Mouse (Mus musculus) embryonic facial prominence, embryonic 12.5 days (tissue): ENCODE results near the gene Trit1. TPM values are rescaled to one million over a fixed set of nuclear protein-coding genes. Genes with fewer than 3 reads are reported as not detected.

Source experiments
- ATAC-seq: fragments of 200-750 bp; cut with Nextera tagmentation; 2 replicates; pipeline ENCODE4 v1.8.0; 2017; ENCODE audit not compliant: insufficient number of reproducible peaks, insufficient read depth, low FRiP score, low TSS enrichment
- H3K27ac ChIP-seq: fragments of 300-500 bp; sonication (generic); 2 replicates; pipeline ENCODE4 v1.5.1; 2016; ENCODE audit warnings: mild to moderate bottlenecking
- H3K27me3 ChIP-seq: fragments of 300-500 bp; sonication (generic); 2 replicates; pipeline ENCODE4 v1.6.1; 2016; ENCODE audit warnings: mild to moderate bottlenecking, moderate library complexity
- H3K36me3 ChIP-seq: fragments of 300-500 bp; sonication (generic); 2 replicates; pipeline ENCODE4 v1.6.1; 2016; ENCODE audit warnings: mild to moderate bottlenecking
- H3K4me1 ChIP-seq: fragments of 300-500 bp; sonication (generic); 2 replicates; pipeline ENCODE4 v1.6.1; 2016
- H3K4me2 ChIP-seq: fragments of 300-500 bp; sonication (generic); replicated peaks from 2 replicates; pipeline ENCODE4 v1.6.1; 2016; ENCODE audit warnings: mild to moderate bottlenecking, moderate library complexity
- H3K4me3 ChIP-seq: fragments of 300-500 bp; sonication (generic); 2 replicates; pipeline ENCODE4 v1.5.1; 2016; ENCODE audit warnings: mild to moderate bottlenecking
- H3K9ac ChIP-seq: fragments of 300-500 bp; sonication (generic); 2 replicates; pipeline ENCODE4 v1.6.1; 2016; ENCODE audit warnings: mild to moderate bottlenecking, moderate library complexity
- H3K9me3 ChIP-seq: fragments of 300-500 bp; sonication (generic); 2 replicates; pipeline ENCODE4 v1.6.1; 2016; ENCODE audit warnings: mild to moderate bottlenecking, moderate library complexity
- WGBS: fragments of 180-500 bp; shearing (Covaris S2); methylation state at CpG from one replicate; pipeline ENCODE4 v1.1.7; 2016; 5-methylcytosine and 5-hydroxymethylcytosine counted together
- polyA plus RNA-seq: library from polyadenylated mRNA; unstranded; fragments of >200 nt; fragmentation: Nextera tagmentation; extraction: Ambion mirVana; gene quantifications from 2 replicates; pipeline ENCODE4 v1.2.1, GENCODE M21; 2016

The Trit1 gene
- polyA plus RNA-seq, 1 experiment from 2014 or later, result 23.4 TPM

GRCm38 (mm10) chr4:123083323-123083902 is 67.0 kb downstream of the Trit1 start:
- Histone ChIP-seq H3K4me3 (no peak overlapping the region), H3K9ac (no peak overlapping the region), H3K36me3 (no peaks in the 10 kb centered on the region), H3K27ac (no peak overlapping the region), H3K9me3 (no peaks in the 10 kb centered on the region), H3K4me1 (no peaks in the 10 kb centered on the region), H3K27me3 (no peaks in the 10 kb centered on the region), H3K4me2 (no peak overlapping the region)
- WGBS, result 68% methylated on average over 13 of the region's 13 CpGs
- no peak for ATAC-seq

GRCm38 (mm10) chr4:123085290-123085689 is 68.9 kb downstream of the Trit1 start:
- H3K36me3 ChIP-seq, result no peaks in the 10 kb centered on the region
- H3K9me3 ChIP-seq, result no peaks in the 10 kb centered on the region
- no peaks in the 10 kb centered on the region for H3K4me1 ChIP-seq
- no peaks in the 10 kb centered on the region for H3K27me3 ChIP-seq
- no peak overlapping the region for H3K27ac ChIP-seq
- no peak overlapping the region for H3K4me3 ChIP-seq
- no peak overlapping the region for H3K9ac ChIP-seq
- no peak overlapping the region for H3K4me2 ChIP-seq
- 76% methylated on average over 2 of the region's 2 CpGs for WGBS
- no peak for ATAC-seq

GRCm38 (mm10) chr4:123086381-123086780 is 70.0 kb downstream of the Trit1 start:
- H3K4me3 ChIP-seq, result no peak overlapping the region
- no peaks in the 10 kb centered on the region for H3K4me1 ChIP-seq
- H3K36me3 ChIP-seq, result no peaks in the 10 kb centered on the region
- no peak overlapping the region for H3K4me2 ChIP-seq
- no peak overlapping the region for H3K27ac ChIP-seq
- H3K27me3 ChIP-seq, result no peaks in the 10 kb centered on the region
- WGBS, result 84% methylated on average over 4 of the region's 4 CpGs
- no peak for ATAC-seq
- H3K9ac ChIP-seq, result no peak overlapping the region
- H3K9me3 ChIP-seq, result no peaks in the 10 kb centered on the region

GRCm38 (mm10) chr4:123092621-123093020 is 76.2 kb downstream of the Trit1 start:
- Histone ChIP-seq H3K27ac (no peak overlapping the region), H3K4me2 (no peak overlapping the region), H3K9me3 (no peaks in the 10 kb centered on the region), H3K9ac (no peak overlapping the region), H3K4me3 (no peak overlapping the region), H3K27me3 (no peaks in the 10 kb centered on the region), H3K36me3 (no peaks in the 10 kb centered on the region), H3K4me1 (peaks cover 6% of the 10 kb centered on the region)
- 67% methylated on average over 5 of the region's 5 CpGs for WGBS
- ATAC-seq, result no peak

- Histone ChIP-seq H3K4me2 (peak overlapping the region; percentile 27), H3K27me3 (no peaks in the 10 kb centered on the region), H3K4me3 (no peak overlapping the region), H3K27ac (0 out of 2 replicates have a peak overlapping the region, but pooled peaks have one; percentile 30), H3K9me3 (no peaks in the 10 kb centered on the region), H3K4me1 (peaks cover 6% of the 10 kb centered on the region), H3K36me3 (no peaks in the 10 kb centered on the region), H3K9ac (no peak overlapping the region)
- 40% methylated on average over 17 of the region's 17 CpGs for WGBS
- ATAC-seq, result peak; percentile 70
Observed at GRCm38 (mm10) chr4:123093064-123093776, 76.8 kb downstream of the Trit1 start.

- no peaks in the 10 kb centered on the region for H3K9me3 ChIP-seq
- no peaks in the 10 kb centered on the region for H3K36me3 ChIP-seq
- peaks cover 6% of the 10 kb centered on the region for H3K4me1 ChIP-seq
- H3K4me3 ChIP-seq, result no peak overlapping the region
- H3K9ac ChIP-seq, result no peak overlapping the region
- 0 out of 2 replicates have a peak overlapping the region, but pooled peaks have one; percentile 30 for H3K27ac ChIP-seq
- no peaks in the 10 kb centered on the region for H3K27me3 ChIP-seq
- 48% methylated on average over 8 of the region's 9 CpGs for WGBS
- H3K4me2 ChIP-seq, result no peak overlapping the region
- no peak for ATAC-seq
Observed at GRCm38 (mm10) chr4:123093869-123094268, 77.5 kb downstream of the Trit1 start.

Other genes with a start within 250 kb of the Trit1 start
- 66.0 and 67.0 TPM in 2 replicates for gene Ppt1, start 180.4 kb upstream of the Trit1 start, polyA plus RNA-seq
- 51.0 and 52.3 TPM in 2 replicates for gene Cap1, start 130.5 kb upstream of the Trit1 start, polyA plus RNA-seq
- 6.6 and 7.0 TPM in 2 replicates for gene Mfsd2a, start 55.4 kb upstream of the Trit1 start, polyA plus RNA-seq
- 46.4 and 51.5 TPM in 2 replicates for gene Mycl, start 20.9 kb upstream of the Trit1 start, polyA plus RNA-seq
- gene Bmp8b, start 88.6 kb downstream of the Trit1 start, polyA plus RNA-seq, result 0.47 and 0.55 TPM in 2 replicates
- 0.15 and 0.31 TPM in 2 replicates for gene Oxct2b, start 99.7 kb downstream of the Trit1 start, polyA plus RNA-seq
- 108 and 110 TPM in 2 replicates for gene Ppie, start 123.4 kb downstream of the Trit1 start, polyA plus RNA-seq
- 0.55 and 0.75 TPM in 2 replicates for gene Hpcal4, start 166.6 kb downstream of the Trit1 start, polyA plus RNA-seq
- gene Nt5c1a, start 184.9 kb downstream of the Trit1 start, polyA plus RNA-seq, result not detected in 2 replicates
- gene Heyl, start 217.0 kb downstream of the Trit1 start, polyA plus RNA-seq, result 7.2 and 7.9 TPM in 2 replicates
- gene Pabpc4, start 245.8 kb downstream of the Trit1 start, polyA plus RNA-seq, result 39.8 and 44.1 TPM in 2 replicates